Mouse (Mus musculus) midbrain, embryonic 13.5 days (tissue): Measurements from ENCODE around the gene Ank. TPM values are rescaled to one million over a fixed set of nuclear protein-coding genes. Genes with fewer than 3 reads are reported as not detected.
"Not testable (repeated sequence)": the region's sequence is repeated elsewhere in the genome, so short reads cannot be mapped to it uniquely, and the experiment has no call there.

Experiments used
- ATAC-seq: fragments of 200-750 bp; cut with Nextera tagmentation; 2 replicates; pipeline ENCODE4 v1.8.0; 2017; ENCODE audit warnings: mild to moderate bottlenecking, moderate TSS enrichment, moderate library complexity
- H3K27ac ChIP-seq: fragments of 300-500 bp; sonication (generic); 2 replicates; pipeline ENCODE4 v1.5.1; 2015; ENCODE audit warnings: inconsistent platforms, mild to moderate bottlenecking, moderate library complexity
- H3K27me3 ChIP-seq: fragments of 300-500 bp; sonication (generic); 2 replicates; pipeline ENCODE4 v1.6.1; 2015; ENCODE audit warnings: mild to moderate bottlenecking, inconsistent platforms
- H3K36me3 ChIP-seq: fragments of 300-500 bp; sonication (generic); 2 replicates; pipeline ENCODE4 v1.6.1; 2015; ENCODE audit warnings: mild to moderate bottlenecking, inconsistent platforms
- H3K4me1 ChIP-seq: fragments of 300-500 bp; sonication (generic); replicated peaks from 2 replicates; pipeline ENCODE4 v1.6.1; 2015; ENCODE audit warnings: inconsistent platforms
- H3K4me2 ChIP-seq: fragments of 300-500 bp; sonication (generic); replicated peaks from 2 replicates; pipeline ENCODE4 v1.6.1; 2015; ENCODE audit warnings: moderate library complexity, mild to moderate bottlenecking, inconsistent platforms
- H3K4me3 ChIP-seq: fragments of 300-500 bp; sonication (generic); replicated peaks from 2 replicates; pipeline ENCODE4 v1.5.1; 2015; ENCODE audit warnings: mild to moderate bottlenecking, inconsistent platforms
- H3K9ac ChIP-seq: fragments of 300-500 bp; sonication (generic); replicated peaks from 2 replicates; pipeline ENCODE4 v1.6.1; 2015; ENCODE audit warnings: mild to moderate bottlenecking, inconsistent platforms
- H3K9me3 ChIP-seq: fragments of 300-500 bp; sonication (generic); 2 replicates; pipeline ENCODE4 v1.6.1; 2016; ENCODE audit warnings: mild to moderate bottlenecking, inconsistent platforms
- WGBS: fragments of 180-500 bp; shearing (Covaris S2); methylation state at CpG from one replicate; pipeline ENCODE4 v1.1.7; 2015; 5-methylcytosine and 5-hydroxymethylcytosine counted together
- polyA plus RNA-seq: library from polyadenylated mRNA; unstranded; fragments of >200 nt; fragmentation: Nextera tagmentation; extraction: Ambion mirVana; gene quantifications from 2 replicates; pipeline ENCODE4 v1.2.1, GENCODE M21; 2015

Gene Ank
- polyA plus RNA-seq, 1 experiment from 2014 or later = 11.5 TPM

DNA sequence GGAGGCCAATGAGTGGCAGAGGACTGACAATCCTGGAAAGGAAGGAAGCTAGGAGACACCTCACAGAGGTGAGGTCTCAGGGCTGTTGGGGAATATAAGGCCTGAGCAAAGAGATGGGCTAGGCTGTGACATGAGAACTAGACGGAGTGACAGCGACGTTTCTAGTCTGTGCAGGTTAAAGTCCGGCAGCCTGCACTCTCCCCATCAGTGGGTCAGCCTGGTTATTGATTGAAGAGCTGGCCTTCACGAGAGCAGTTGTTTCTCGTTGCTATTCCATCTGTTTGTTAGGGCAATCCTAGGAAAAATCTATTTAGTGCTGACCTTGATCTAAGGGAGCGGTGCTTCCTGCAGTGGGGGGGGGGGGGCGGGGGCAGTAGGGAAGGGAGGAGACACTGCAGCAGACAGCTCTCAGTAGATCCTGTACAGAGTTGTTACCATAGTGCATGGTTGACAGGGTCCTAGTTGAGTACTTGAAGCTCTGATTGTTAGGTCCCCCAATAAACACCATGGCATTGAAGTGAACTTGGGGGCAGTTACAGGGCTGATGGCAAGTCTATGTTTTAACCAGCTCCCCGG, 21.6 kb upstream of the Ank start:
- H3K27me3 ChIP-seq = no peaks in the 10 kb centered on the region
- no peak overlapping the region for H3K4me2 ChIP-seq
- no peak overlapping the region for H3K27ac ChIP-seq
- no peaks in the 10 kb centered on the region for H3K9me3 ChIP-seq
- ATAC-seq = no peak
- no peaks in the 10 kb centered on the region for H3K4me1 ChIP-seq
- H3K36me3 ChIP-seq = no peaks in the 10 kb centered on the region
- 88% methylated on average over 9 of the region's 9 CpGs for WGBS
- no peak overlapping the region for H3K4me3 ChIP-seq
- H3K9ac ChIP-seq = no peak overlapping the region

- no peaks in the 10 kb centered on the region for H3K9me3 ChIP-seq
- H3K4me1 ChIP-seq = no peaks in the 10 kb centered on the region
- no peak overlapping the region for H3K27ac ChIP-seq
- no peak overlapping the region for H3K4me3 ChIP-seq
- WGBS = 83% methylated on average over 5 of the region's 5 CpGs
- H3K36me3 ChIP-seq = no peaks in the 10 kb centered on the region
- H3K27me3 ChIP-seq = no peaks in the 10 kb centered on the region
- H3K9ac ChIP-seq = no peak overlapping the region
- no peak overlapping the region for H3K4me2 ChIP-seq
- ATAC-seq = no peak
Measured at GRCm38 (mm10) chr15:27450689-27451088, 15.8 kb upstream of the Ank start.

- H3K4me1 ChIP-seq = no peaks in the 10 kb centered on the region
- ATAC-seq = no peak
Measured at GRCm38 (mm10) chr15:27451760-27452159, 14.7 kb upstream of the Ank start.

DNA sequence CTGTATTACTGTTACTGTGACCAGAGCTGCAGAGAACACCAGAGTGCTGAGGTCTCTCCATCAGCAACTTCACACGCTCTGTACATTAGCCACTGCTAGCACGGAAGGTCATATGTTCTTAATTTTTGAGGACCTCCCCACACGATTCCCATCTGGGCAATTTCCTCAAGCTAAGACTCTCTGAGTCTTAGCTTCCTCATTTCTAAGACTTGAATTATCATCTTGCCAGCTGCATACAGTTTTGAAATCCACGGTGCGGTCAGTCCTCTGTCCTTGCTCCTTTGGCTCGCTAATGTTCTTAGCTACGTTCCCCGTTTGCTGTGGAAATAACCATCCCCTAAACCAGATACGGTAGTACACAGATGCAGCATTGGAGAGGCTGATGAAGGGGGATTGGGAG, 14.0 kb upstream of the Ank start:
- WGBS = 95% methylated on average over 9 of the region's 9 CpGs
- H3K27ac ChIP-seq = no peak overlapping the region
- no peak for ATAC-seq

More at GRCm38 (mm10) chr15:27451760-27452159, 14.7 kb upstream of the Ank start:
- Histone ChIP-seq H3K36me3 (no peaks in the 10 kb centered on the region), H3K9me3 (no peaks in the 10 kb centered on the region), H3K27ac (no peak overlapping the region), H3K9ac (no peak overlapping the region), H3K4me3 (no peak overlapping the region), H3K4me2 (no peak overlapping the region), H3K27me3 (no peaks in the 10 kb centered on the region)
- WGBS = 85% methylated on average over 3 of the region's 3 CpGs

DNA sequence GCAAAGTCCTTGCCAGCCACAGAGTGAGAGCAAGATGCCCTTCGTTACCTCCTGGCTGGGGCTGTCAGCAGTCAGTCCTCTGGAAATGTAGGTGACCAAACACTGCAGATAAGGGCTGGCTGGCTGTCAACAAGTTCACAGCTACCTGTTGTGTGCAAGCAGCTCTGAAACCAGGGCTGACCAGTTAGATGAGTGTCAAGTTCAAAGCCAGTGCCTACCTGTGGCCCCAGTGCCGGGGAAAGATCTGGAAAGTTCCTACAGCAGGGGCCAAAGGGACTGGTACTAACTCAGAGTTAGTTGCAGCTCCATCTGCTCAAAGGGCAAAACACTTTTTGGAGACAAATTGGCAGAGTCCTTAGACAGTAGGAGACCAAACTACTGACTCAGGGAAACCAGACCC, 9.5 kb upstream of the Ank start:
- no peak for ATAC-seq
- 89% methylated on average over 2 of the region's 2 CpGs for WGBS
- Histone ChIP-seq H3K4me1 (peaks cover 11% of the 10 kb centered on the region), H3K4me3 (no peak overlapping the region), H3K36me3 (no peaks in the 10 kb centered on the region), H3K9ac (no peak overlapping the region), H3K27me3 (no peaks in the 10 kb centered on the region), H3K4me2 (no peak overlapping the region), H3K9me3 (no peaks in the 10 kb centered on the region), H3K27ac (no peak overlapping the region)

More for the DNA sequence above, 14.0 kb upstream of the Ank start:
- Histone ChIP-seq H3K4me3 (no peak overlapping the region), H3K9me3 (no peaks in the 10 kb centered on the region), H3K9ac (no peak overlapping the region), H3K4me2 (no peak overlapping the region), H3K4me1 (no peaks in the 10 kb centered on the region), H3K36me3 (no peaks in the 10 kb centered on the region), H3K27me3 (no peaks in the 10 kb centered on the region)

- not testable (repeated sequence) for H3K4me3 ChIP-seq, H3K4me2 ChIP-seq, ATAC-seq, H3K27ac ChIP-seq, H3K9ac ChIP-seq, H3K27me3 ChIP-seq, H3K9me3 ChIP-seq, H3K36me3 ChIP-seq
- WGBS = 62% methylated on average over 14 of the region's 14 CpGs
- H3K4me1 ChIP-seq = peaks cover 13% of the 10 kb centered on the region
Measured at GRCm38 (mm10) chr15:27459781-27460180, 6.7 kb upstream of the Ank start.

DNA sequence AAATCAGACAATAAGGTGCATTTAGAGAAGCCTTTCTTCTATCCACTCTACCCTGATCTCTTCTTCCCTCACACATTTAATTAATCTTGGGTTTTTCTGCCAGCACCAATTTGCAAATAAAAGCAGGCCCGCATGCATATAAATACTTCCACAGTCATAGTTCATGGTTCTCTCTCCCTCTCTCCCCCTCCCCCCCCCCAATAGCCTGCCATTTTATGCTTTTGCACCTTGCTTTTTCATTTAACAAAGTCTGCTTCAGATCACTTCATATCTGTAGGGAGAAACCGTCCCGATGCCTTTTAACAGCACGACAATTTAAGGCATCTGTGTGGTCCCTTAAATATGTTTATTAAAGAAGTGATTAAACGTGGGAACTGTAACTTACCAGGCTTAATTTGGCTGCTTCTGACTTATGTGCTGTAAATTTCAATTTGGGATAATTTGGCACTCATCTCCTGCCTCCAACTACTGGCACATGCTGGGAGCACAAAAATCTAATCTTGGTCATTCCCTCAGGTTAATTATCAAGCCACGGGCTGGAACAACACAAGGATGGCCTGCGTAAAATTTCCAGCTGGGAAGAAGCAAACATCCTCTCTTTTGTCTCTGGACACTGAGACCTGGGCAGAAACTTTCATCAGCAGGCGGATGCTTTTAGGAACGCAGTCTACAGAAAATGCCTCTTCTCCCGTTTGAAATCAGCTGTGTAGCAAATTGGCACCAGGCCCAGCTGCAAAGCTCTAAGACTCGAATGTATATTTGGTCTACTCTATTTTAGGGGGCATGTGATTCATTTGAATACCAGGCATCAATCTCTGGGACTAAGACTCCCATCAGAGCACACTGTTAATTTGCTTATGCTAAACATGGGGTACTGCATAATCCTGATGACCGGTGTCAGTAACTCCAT, 4.9 kb upstream of the Ank start:
- Histone ChIP-seq H3K4me3 (no peak overlapping the region), H3K4me2 (no peak overlapping the region), H3K36me3 (no peaks in the 10 kb centered on the region), H3K27me3 (no peaks in the 10 kb centered on the region), H3K27ac (peak overlapping the region; percentile 25), H3K4me1 (peaks cover 17% of the 10 kb centered on the region), H3K9ac (no peak overlapping the region), H3K9me3 (no peaks in the 10 kb centered on the region)
- no peak for ATAC-seq
- WGBS = 35% methylated on average over 12 of the region's 12 CpGs

GRCm38 (mm10) chr15:27463876-27464275, 2.6 kb upstream of the Ank start:
- Histone ChIP-seq H3K27me3 (no peaks in the 10 kb centered on the region), H3K9me3 (no peaks in the 10 kb centered on the region), H3K27ac (no peak overlapping the region), H3K4me3 (no peak overlapping the region), H3K36me3 (no peaks in the 10 kb centered on the region), H3K9ac (no peak overlapping the region), H3K4me2 (no peak overlapping the region), H3K4me1 (peaks cover 33% of the 10 kb centered on the region)
- no peak for ATAC-seq
- WGBS = 96% methylated on average over 13 of the region's 13 CpGs

- Histone ChIP-seq H3K27ac (peak overlapping the region; percentile 96), H3K9ac (peak overlapping the region; percentile 91), H3K27me3 (no peaks in the 10 kb centered on the region), H3K4me1 (peaks cover 39% of the 10 kb centered on the region), H3K4me3 (peak overlapping the region; percentile 82), H3K4me2 (peak overlapping the region; percentile 75), H3K36me3 (no peaks in the 10 kb centered on the region), H3K9me3 (no peaks in the 10 kb centered on the region)
- no peak for ATAC-seq
- WGBS = 21% methylated on average over 8 of the region's 8 CpGs
Measured at GRCm38 (mm10) chr15:27465391-27466005, 979 bp upstream of the Ank start.

DNA sequence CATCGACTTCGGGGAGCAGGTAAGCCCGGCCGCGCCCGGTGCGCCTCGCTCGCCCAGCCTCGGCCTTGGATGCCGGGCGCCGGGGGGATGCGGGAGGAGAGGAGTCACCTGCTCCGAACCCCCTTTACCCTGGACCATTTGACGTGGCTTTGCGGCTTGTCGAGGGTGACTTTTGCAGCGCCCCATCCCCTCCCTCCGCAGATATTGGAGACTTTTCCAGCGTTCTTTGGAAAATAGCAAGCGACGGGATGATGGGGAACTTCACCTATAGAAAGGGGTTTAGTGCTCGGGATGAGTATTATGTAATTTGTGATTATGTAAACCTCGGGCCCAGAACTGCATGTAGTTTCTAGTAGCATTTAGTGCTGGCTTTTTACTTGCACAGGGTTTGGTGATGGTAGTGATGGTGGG, 609 bp downstream of the Ank start:
- Histone ChIP-seq H3K9me3 (no peaks in the 10 kb centered on the region), H3K27ac (peak overlapping the region; percentile 96), H3K36me3 (no peaks in the 10 kb centered on the region), H3K9ac (peak overlapping the region; percentile 91), H3K4me2 (peak overlapping the region; percentile 75), H3K4me1 (peaks cover 27% of the 10 kb centered on the region), H3K27me3 (no peaks in the 10 kb centered on the region), H3K4me3 (peak overlapping the region; percentile 82)
- under 1% methylated on average over 24 of the region's 25 CpGs for WGBS
- ATAC-seq = no peak; the same call in none of the 2 replicates

DNA sequence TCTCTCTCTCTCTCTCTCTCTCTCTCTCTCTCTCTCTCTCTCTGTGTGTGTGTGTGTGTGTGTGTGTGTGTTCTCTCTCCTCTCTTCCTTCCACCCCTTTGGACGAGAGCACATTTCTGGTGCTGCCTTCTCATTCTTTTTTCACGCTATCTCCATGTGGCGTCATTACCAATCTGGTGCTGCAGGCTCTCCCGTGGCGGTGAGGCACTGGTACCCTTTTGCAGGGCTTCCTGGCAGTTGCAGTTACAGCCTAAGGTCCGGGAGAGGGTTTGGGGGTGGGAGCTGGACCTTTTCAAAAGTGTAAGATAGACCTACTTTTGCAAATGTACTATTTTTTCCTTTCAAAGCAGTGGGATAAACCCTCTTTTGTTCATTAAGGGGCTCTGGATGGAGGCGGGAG, 1.2 kb downstream of the Ank start:
- Histone ChIP-seq H3K4me3 (peak overlapping the region; percentile 82), H3K27me3 (no peaks in the 10 kb centered on the region), H3K4me2 (peak overlapping the region; percentile 75), H3K4me1 (peaks cover 30% of the 10 kb centered on the region), H3K9me3 (no peaks in the 10 kb centered on the region), H3K27ac (peak overlapping the region; percentile 96; the same call in 1 of the 2 replicates), H3K36me3 (no peaks in the 10 kb centered on the region), H3K9ac (peak overlapping the region; percentile 91)
- 6% methylated on average over 7 of the region's 7 CpGs for WGBS
- no peak; the same call in 1 of the 2 replicates for ATAC-seq

DNA sequence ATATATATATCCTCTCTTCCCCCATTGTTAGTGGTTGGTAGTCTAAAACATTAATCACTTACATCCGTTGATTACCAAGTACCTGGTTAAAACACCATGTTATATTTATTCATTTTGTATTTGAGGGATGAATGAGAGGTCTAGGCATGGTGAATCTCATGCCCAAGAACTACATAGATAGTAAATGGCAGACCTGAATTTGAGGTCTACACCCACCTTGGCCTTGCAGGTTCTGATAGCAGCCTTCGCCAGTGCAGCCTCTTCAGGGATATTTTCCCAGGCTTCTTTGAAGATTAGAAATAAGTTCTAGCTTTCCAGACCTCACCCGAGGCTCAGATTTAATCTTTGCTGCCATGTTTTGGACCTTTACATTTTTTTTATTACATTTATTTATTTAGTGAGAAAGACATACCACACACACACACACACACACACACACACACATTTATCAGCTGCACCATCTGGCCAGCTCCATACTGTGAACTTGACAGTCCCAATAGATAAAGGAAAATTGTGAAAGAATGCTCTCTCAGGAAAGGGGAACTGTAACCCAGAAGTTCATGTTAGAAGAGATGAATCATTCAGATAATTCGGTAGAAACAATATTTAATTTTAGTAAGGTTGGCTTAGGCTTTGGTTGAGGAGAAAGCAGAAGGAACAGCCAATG, 2.5 kb downstream of the Ank start:
- Histone ChIP-seq H3K9me3 (no peaks in the 10 kb centered on the region), H3K4me3 (no peak overlapping the region), H3K4me2 (no peak overlapping the region), H3K27ac (no peak overlapping the region), H3K9ac (no peak overlapping the region), H3K4me1 (peaks cover 33% of the 10 kb centered on the region), H3K27me3 (no peaks in the 10 kb centered on the region), H3K36me3 (no peaks in the 10 kb centered on the region)
- WGBS = 89% methylated on average over 4 of the region's 4 CpGs
- no peak for ATAC-seq
